Mouse (Mus musculus) liver, adult 2 months (tissue): ENCODE results near the gene Rdh13.

ENCODE experiments used
- CTCF ChIP-seq: fragments of 200-500 bp; IDR thresholded peaks from 2 replicates; pipeline ENCODE4 v1.5.1; 2011; ENCODE audit warnings: low read depth, low read length, control low read depth
- POLR2A ChIP-seq: fragments of 200-500 bp; IDR thresholded peaks from 2 replicates; pipeline ENCODE4 v1.6.1; 2011; ENCODE audit warnings: low read length, control low read depth; ENCODE audit not compliant: insufficient read depth; ENCODE audit errors: extremely low read depth

DNA sequence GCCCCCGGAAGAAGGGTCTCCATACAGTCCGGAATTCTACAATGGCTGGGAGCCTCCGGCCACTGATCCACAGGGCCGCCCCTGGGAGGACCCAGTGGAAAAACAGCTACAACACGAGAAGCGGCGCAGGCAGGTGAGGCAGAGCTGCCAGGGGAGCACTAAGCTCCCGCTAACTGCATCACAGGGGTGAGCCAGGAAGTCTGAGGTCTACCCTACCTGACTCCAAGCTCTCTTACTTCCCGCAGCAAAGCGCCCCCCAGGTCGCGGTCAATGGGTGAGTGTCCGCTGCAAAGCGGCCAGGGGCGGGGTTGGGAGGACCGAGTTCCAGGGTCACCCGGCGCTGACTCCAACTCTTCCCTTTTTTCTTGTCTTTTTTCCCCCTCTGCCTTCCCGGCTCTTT is 28.5 kb upstream of the Rdh13 start:
- TF ChIP-seq CTCF: no peak
- no peak for TF ChIP-seq POLR2A
